Mouse (Mus musculus): ENCODE results near the gene Mgll.

DNA sequence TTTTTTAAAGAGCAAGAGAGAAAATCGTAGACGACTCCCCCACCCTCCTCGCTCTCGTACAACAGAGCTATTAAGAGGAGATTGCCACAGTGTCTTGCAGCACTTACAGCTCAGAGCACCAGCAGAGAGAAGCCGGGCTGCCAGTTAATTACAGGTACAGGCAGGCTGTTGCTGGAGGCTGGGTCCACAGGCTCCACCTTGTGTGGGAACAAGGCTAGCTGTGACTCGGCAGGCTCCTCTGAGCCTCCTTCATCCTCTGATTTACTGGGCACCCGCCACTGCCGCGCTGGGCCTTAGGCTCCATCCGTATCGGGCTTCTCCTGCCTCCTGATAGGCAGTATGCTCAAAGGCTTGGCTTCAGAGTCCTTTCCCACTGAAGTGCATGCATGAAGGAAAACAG lies 64.0 kb downstream of the Mgll start:
- TF ChIP-seq TAL1 (IDR thresholded peaks at IDR 0.05; ENCODE audit: low read length) (no peak), GATA1 (IDR thresholded peaks at IDR 0.05; ENCODE audit: low read length) (no peak)

Measured in erythroblast, embryonic 14.5 days (primary cell).